Comparison of ENCODE assay signal across 7 mouse cellular contexts in genomic region chr1:86530871-86531546, GRCm38 (mm10). TPM values are rescaled to one million over a fixed set of nuclear protein-coding genes. Genes with fewer than 3 reads are reported as not detected.
DNase-seq lines count a peak whose midpoint lies in the region; ATAC-seq and TF ChIP-seq lines count a peak whose summit lies in the region.

No protein-coding gene starts in this region.

- 0 out of 2 replicates have a peak overlapping the region, but pooled peaks have one; percentile 23 for H3K9ac ChIP-seq in liver, embryonic 13.5 days

- H3K4me2 ChIP-seq in liver, embryonic 13.5 days, result 0 out of 2 replicates have a peak overlapping the region, but pooled peaks have one; percentile 5

- H3K4me3 ChIP-seq in embryonic fibroblast, embryonic 13.5 days (ENCODE audit: insufficient read depth, low read length), result no peak overlapping the region
- H3K4me3 ChIP-seq in liver, embryonic 13.5 days (replicated peaks), result no peak overlapping the region
- H3K4me3 ChIP-seq in thymus, adult 2 months (ENCODE audit: control insufficient read depth, insufficient read depth, low read length), result no peak overlapping the region

- ATAC-seq in liver, embryonic 13.5 days (ENCODE audit: low read depth), result no peak

- TF ChIP-seq POLR2A in embryonic fibroblast, embryonic 13.5 days (IDR thresholded peaks at IDR 0.05; ENCODE audit: low read depth, low read length), result no peak
- TF ChIP-seq POLR2A in thymus, adult 2 months (IDR thresholded peaks at IDR 0.05; ENCODE audit: control insufficient read depth, extremely low read depth, insufficient read depth, low read length, poor library complexity), result no peak

- WGBS in liver, embryonic 13.5 days (ENCODE audit: insufficient replicate concordance), result 33% methylated on average over 4 of the region's 4 CpGs
- WGBS in thymus, adult 2 months, result 54% methylated on average over 4 of the region's 4 CpGs

- H3K36me3 ChIP-seq in liver, embryonic 13.5 days, result peaks cover 34% of the 10 kb centered on the region
- peaks cover 18% of the 10 kb centered on the region for H3K36me3 ChIP-seq in thymus, adult 2 months (ENCODE audit: control insufficient read depth, insufficient read depth, low read length)

- H3K27me3 ChIP-seq in liver, embryonic 13.5 days, result no peaks in the 10 kb centered on the region
- no peaks in the 10 kb centered on the region for H3K27me3 ChIP-seq in thymus, adult 2 months (ENCODE audit: control insufficient read depth, insufficient read depth, low read length)

- peak overlapping the region; percentile 45; the same call in 1 of the 2 replicates for H3K27ac ChIP-seq in embryonic fibroblast, embryonic 13.5 days (ENCODE audit: insufficient read depth, low read length)
- H3K27ac ChIP-seq in liver, embryonic 13.5 days, result peak overlapping the region; percentile 81
- no peak overlapping the region for H3K27ac ChIP-seq in thymus, adult 2 months (ENCODE audit: control insufficient read depth, insufficient read depth, low read length)

- H3K4me1 ChIP-seq in embryonic fibroblast, embryonic 13.5 days (ENCODE audit: control insufficient read depth, insufficient read depth, low read length), result peaks cover 7% of the 10 kb centered on the region; the same call in 1 of the 2 replicates
- peaks cover 47% of the 10 kb centered on the region for H3K4me1 ChIP-seq in liver, embryonic 13.5 days (replicated peaks)
- peaks cover 10% of the 10 kb centered on the region for H3K4me1 ChIP-seq in thymus, adult 2 months (replicated peaks; ENCODE audit: control insufficient read depth, insufficient read depth, low read length)

- no peak for TF ChIP-seq CTCF in embryonic fibroblast, embryonic 13.5 days (IDR thresholded peaks at IDR 0.05; ENCODE audit: borderline replicate concordance, insufficient read depth, low read length)
- no peak for TF ChIP-seq CTCF in thymus, adult 2 months (IDR thresholded peaks at IDR 0.05; ENCODE audit: borderline replicate concordance, control insufficient read depth, extremely low read depth, insufficient read depth, low read length, poor library complexity)

- peak; percentile 30 for DNase-seq in thymus, postnatal 4 days
- DNase-seq in thymus, postnatal 10 days (ENCODE audit: low spot score in 2 of 2), result no peak
- no peak for DNase-seq in liver, embryonic 13.5 days
- DNase-seq in adrenal gland, postnatal 25 days, result no peak
- no peak for DNase-seq in right cerebral cortex, postnatal 10 days (ENCODE audit: low spot score in 2 of 2)
- no peak for DNase-seq in thymus, adult 2 months

- no peaks in the 10 kb centered on the region for H3K9me3 ChIP-seq in liver, embryonic 13.5 days (replicated peaks)

RNA-seq across cellular contexts. Expression of gene Ptma, which starts 4.5 kb away (rescaled TPM):
- 1,524 and 1,625 TPM in 2 replicates for polyA plus RNA-seq in embryonic fibroblast, embryonic 13.5 days (2011; ENCODE audit: insufficient read length, low read depth, missing spikeins)
- 1,483 and 1,688 TPM in 2 replicates for polyA plus RNA-seq in liver, embryonic 13.5 days (2015; fragmentation: Nextera tagmentation; extraction: Ambion mirVana)
- 556 and 574 TPM in 2 replicates for total RNA-seq in adrenal gland, postnatal 25 days (2021)
- 2,341 and 3,054 TPM in 2 replicates for polyA plus RNA-seq in thymus, adult 2 months (2012; rRNA removed)

RNA-seq across cellular contexts. Expression of gene Pde6d, which starts 51.4 kb away (rescaled TPM):
- 37.0 and 39.9 TPM in 2 replicates for polyA plus RNA-seq in embryonic fibroblast, embryonic 13.5 days (2011; ENCODE audit: insufficient read length, low read depth, missing spikeins)
- polyA plus RNA-seq in liver, embryonic 13.5 days (2015; fragmentation: Nextera tagmentation; extraction: Ambion mirVana), result 31.5 and 35.7 TPM in 2 replicates
- 29.9 and 36.9 TPM in 2 replicates for total RNA-seq in adrenal gland, postnatal 25 days (2021)
- polyA plus RNA-seq in thymus, adult 2 months (2012; rRNA removed), result 19.9 and 23.4 TPM in 2 replicates

RNA-seq across cellular contexts. Expression of gene Cops7b, which starts 51.7 kb away (rescaled TPM):
- 23.0 and 30.0 TPM in 2 replicates for polyA plus RNA-seq in embryonic fibroblast, embryonic 13.5 days (2011; ENCODE audit: insufficient read length, low read depth, missing spikeins)
- polyA plus RNA-seq in liver, embryonic 13.5 days (2015; fragmentation: Nextera tagmentation; extraction: Ambion mirVana), result 16.7 and 18.5 TPM in 2 replicates
- total RNA-seq in adrenal gland, postnatal 25 days (2021), result 16.8 and 18.0 TPM in 2 replicates
- polyA plus RNA-seq in thymus, adult 2 months (2012; rRNA removed), result 61.2 and 67.6 TPM in 2 replicates
